Mouse (Mus musculus) heart, adult 2 months (tissue): ENCODE data around the gene Proser2.

ENCODE experiments used
- CTCF ChIP-seq: fragments of 200-600 bp; IDR thresholded peaks from 2 replicates; pipeline ENCODE4 v1.8.1; 2022; ENCODE audit warnings: antibody characterized with exemption, mild to moderate bottlenecking, moderate library complexity
- EP300 ChIP-seq: fragments of 200-500 bp; IDR thresholded peaks from 2 replicates; pipeline ENCODE4 v1.6.1; 2011; ENCODE audit warnings: low read depth, low read length, control low read depth; ENCODE audit not compliant: insufficient read depth
- POLR2A ChIP-seq: fragments of 200-500 bp; IDR thresholded peaks from 2 replicates; pipeline ENCODE4 v1.6.1; 2011; ENCODE audit warnings: mild to moderate bottlenecking, low read depth, low read length, control low read depth; ENCODE audit not compliant: insufficient read depth

DNA sequence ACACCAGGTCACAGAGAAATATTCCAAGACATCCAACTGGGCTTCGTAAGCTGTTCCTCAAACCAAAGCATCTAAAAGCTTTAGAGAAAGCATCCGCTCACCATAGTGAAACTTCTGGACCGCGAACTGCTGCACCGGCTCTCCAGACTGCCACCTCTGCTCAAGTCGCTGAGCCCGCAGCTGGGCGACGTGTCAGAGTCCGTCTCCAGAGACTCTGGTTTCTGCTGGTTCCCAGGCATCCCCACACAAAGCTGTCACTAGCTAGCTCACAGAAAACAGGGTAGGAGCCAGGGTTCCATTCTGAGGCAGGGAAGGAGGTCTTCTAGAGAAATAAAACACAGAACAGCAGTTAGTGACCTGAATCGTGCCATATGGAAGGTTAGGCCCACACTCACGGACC lies 16.2 kb downstream of the Proser2 start:
- no peak for TF ChIP-seq POLR2A
- no peak for TF ChIP-seq EP300
- TF ChIP-seq CTCF: no peak
